Mouse (Mus musculus) erythroblast, embryonic 14.5 days (primary cell): ENCODE results near the gene Lmtk2. TPM values are rescaled to one million over a fixed set of nuclear protein-coding genes. Genes with fewer than 3 reads are reported as not detected.

Experiments used
- H3K27me3 ChIP-seq: 2 replicates; pipeline ENCODE4 v1.6.1; 2012; ENCODE audit warnings: inconsistent platforms; ENCODE audit not compliant: control insufficient read depth
- H3K36me3 ChIP-seq: 2 replicates; pipeline ENCODE4 v1.6.1; 2012; ENCODE audit warnings: mild to moderate bottlenecking, inconsistent platforms; ENCODE audit not compliant: control insufficient read depth
- H3K4me1 ChIP-seq: 2 replicates; pipeline ENCODE4 v1.6.1; 2012; ENCODE audit warnings: inconsistent platforms; ENCODE audit not compliant: control insufficient read depth
- H3K4me3 ChIP-seq: replicated peaks from 2 replicates; pipeline ENCODE3; 2012; ENCODE audit warnings: moderate library complexity, mild to moderate bottlenecking, inconsistent platforms
- H3K9me3 ChIP-seq: 2 replicates; pipeline ENCODE4 v1.6.1; 2012; ENCODE audit warnings: low read length, inconsistent platforms, mixed read lengths; ENCODE audit not compliant: control insufficient read depth
- GATA1 ChIP-seq: IDR thresholded peaks from 2 replicates; pipeline ENCODE4 v1.6.1; 2012; ENCODE audit warnings: low read length, inconsistent platforms, mixed read lengths
- TAL1 ChIP-seq: IDR thresholded peaks from 3 replicates; pipeline ENCODE4 v1.6.1; 2012; ENCODE audit warnings: low read length, inconsistent platforms, mixed read lengths
- polyA plus RNA-seq: library from polyadenylated mRNA; stranded (reverse); fragments of >175 nt; gene quantifications from 2 replicates; pipeline ENCODE4 v1.2.3, GENCODE M21; 2012

Lmtk2 gene
- polyA plus RNA-seq, 1 experiment, result 0.73 TPM

DNA sequence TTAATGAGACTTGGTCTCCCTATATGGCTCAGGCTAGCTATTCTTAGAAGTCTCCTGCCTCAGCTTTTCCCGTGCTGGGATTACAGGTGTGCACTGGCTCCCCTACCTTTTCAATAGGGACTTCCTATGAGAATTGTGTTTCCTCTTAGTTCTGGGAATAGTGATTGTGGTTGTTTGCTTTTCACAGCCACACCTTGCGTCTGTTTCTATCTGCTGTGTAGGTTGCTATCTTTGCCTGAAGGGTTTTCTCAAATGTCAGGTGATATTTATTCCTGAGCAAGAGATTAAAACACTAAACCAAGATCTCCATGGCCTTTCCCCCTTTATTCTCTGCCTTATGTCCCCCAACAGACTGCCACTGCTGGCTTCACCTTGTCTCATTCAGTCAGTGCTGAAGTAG lies 19.1 kb downstream of the Lmtk2 start:
- Histone ChIP-seq H3K4me3 (no peak overlapping the region), H3K36me3 (no peaks in the 10 kb centered on the region; the same call in 1 of the 2 replicates), H3K27me3 (no peaks in the 10 kb centered on the region), H3K4me1 (peaks cover 35% of the 10 kb centered on the region), H3K9me3 (no peaks in the 10 kb centered on the region)
- TF ChIP-seq GATA1 (no peak), TAL1 (no peak)

GRCm38 (mm10) chr5:144121489-144121888 lies 21.3 kb downstream of the Lmtk2 start:
- no peaks in the 10 kb centered on the region; the same call in 1 of the 2 replicates for H3K36me3 ChIP-seq
- H3K9me3 ChIP-seq, result no peaks in the 10 kb centered on the region
- no peak overlapping the region for H3K4me3 ChIP-seq
- no peaks in the 10 kb centered on the region for H3K27me3 ChIP-seq
- peaks cover 17% of the 10 kb centered on the region for H3K4me1 ChIP-seq
- TF ChIP-seq TAL1, result no peak
- TF ChIP-seq GATA1, result no peak

GRCm38 (mm10) chr5:144125979-144126755 lies 25.9 kb downstream of the Lmtk2 start:
- H3K4me3 ChIP-seq, result no peak overlapping the region
- TF ChIP-seq TAL1, result no peak
- TF ChIP-seq GATA1, result no peak
- no peaks in the 10 kb centered on the region for H3K27me3 ChIP-seq
- no peaks in the 10 kb centered on the region for H3K9me3 ChIP-seq
- no peaks in the 10 kb centered on the region; the same call in 1 of the 2 replicates for H3K4me1 ChIP-seq
- peaks cover 19% of the 10 kb centered on the region for H3K36me3 ChIP-seq

- TF ChIP-seq TAL1 (no peak), GATA1 (no peak)
- H3K4me1 ChIP-seq, result no peaks in the 10 kb centered on the region
- no peaks in the 10 kb centered on the region for H3K9me3 ChIP-seq
- H3K36me3 ChIP-seq, result peaks cover 54% of the 10 kb centered on the region
- no peak overlapping the region for H3K4me3 ChIP-seq
- H3K27me3 ChIP-seq, result no peaks in the 10 kb centered on the region
These were observed 43.3 kb downstream of the Lmtk2 start for GRCm38 (mm10) chr5:144143531-144143930.

- TF ChIP-seq TAL1 (no peak), GATA1 (no peak)
- H3K36me3 ChIP-seq, result peaks cover 75% of the 10 kb centered on the region
These were observed 46.7 kb downstream of the Lmtk2 start for GRCm38 (mm10) chr5:144146898-144147297.

GRCm38 (mm10) chr5:144149530-144149929 lies 49.3 kb downstream of the Lmtk2 start:
- Histone ChIP-seq H3K36me3 (peaks cover 82% of the 10 kb centered on the region), H3K4me1 (no peaks in the 10 kb centered on the region), H3K9me3 (no peaks in the 10 kb centered on the region), H3K27me3 (no peaks in the 10 kb centered on the region), H3K4me3 (no peak overlapping the region)
- TF ChIP-seq TAL1, result no peak
- TF ChIP-seq GATA1, result no peak

More at GRCm38 (mm10) chr5:144146898-144147297, 46.7 kb downstream of the Lmtk2 start:
- no peak overlapping the region for H3K4me3 ChIP-seq
- H3K27me3 ChIP-seq, result no peaks in the 10 kb centered on the region
- H3K4me1 ChIP-seq, result no peaks in the 10 kb centered on the region
- no peaks in the 10 kb centered on the region for H3K9me3 ChIP-seq

DNA sequence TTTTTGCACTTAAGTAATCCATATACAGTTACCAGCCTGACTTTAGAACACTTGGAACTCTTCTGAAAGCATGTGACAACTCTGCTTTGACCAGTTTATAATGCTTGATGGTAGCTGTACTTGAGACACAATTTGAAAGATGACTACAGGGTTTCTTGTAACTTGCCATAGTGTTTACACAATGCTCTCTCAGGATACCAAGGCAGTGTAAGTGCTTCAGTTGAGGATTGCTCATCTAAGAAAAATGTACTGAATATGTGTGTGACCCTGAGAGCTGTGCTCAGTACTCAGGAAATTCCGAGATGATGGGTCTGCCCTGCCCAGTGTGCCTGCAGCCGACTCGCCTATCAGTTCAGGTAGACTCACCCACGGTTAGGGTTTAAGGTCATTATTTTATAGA lies 51.0 kb downstream of the Lmtk2 start:
- H3K9me3 ChIP-seq, result no peaks in the 10 kb centered on the region
- no peaks in the 10 kb centered on the region for H3K4me1 ChIP-seq
- H3K36me3 ChIP-seq, result peaks cover 78% of the 10 kb centered on the region
- TF ChIP-seq TAL1 (no peak), GATA1 (no peak)
- no peaks in the 10 kb centered on the region for H3K27me3 ChIP-seq
- H3K4me3 ChIP-seq, result no peak overlapping the region

- no peak for TF ChIP-seq GATA1
- no peak for TF ChIP-seq TAL1
- Histone ChIP-seq H3K27me3 (no peaks in the 10 kb centered on the region), H3K9me3 (no peaks in the 10 kb centered on the region), H3K4me3 (no peak overlapping the region), H3K36me3 (peaks cover 80% of the 10 kb centered on the region), H3K4me1 (0 out of 2 replicates have a peak, but pooled peaks cover 3% of the 10 kb centered on the region)
These were observed 54.3 kb downstream of the Lmtk2 start for GRCm38 (mm10) chr5:144154528-144154927.

GRCm38 (mm10) chr5:144158604-144159003 lies 58.4 kb downstream of the Lmtk2 start:
- peaks cover 79% of the 10 kb centered on the region for H3K36me3 ChIP-seq
- H3K9me3 ChIP-seq, result no peaks in the 10 kb centered on the region
- H3K27me3 ChIP-seq, result no peaks in the 10 kb centered on the region
- TF ChIP-seq TAL1 (no peak), GATA1 (no peak)
- peaks cover 12% of the 10 kb centered on the region for H3K4me1 ChIP-seq
- H3K4me3 ChIP-seq, result no peak overlapping the region

DNA sequence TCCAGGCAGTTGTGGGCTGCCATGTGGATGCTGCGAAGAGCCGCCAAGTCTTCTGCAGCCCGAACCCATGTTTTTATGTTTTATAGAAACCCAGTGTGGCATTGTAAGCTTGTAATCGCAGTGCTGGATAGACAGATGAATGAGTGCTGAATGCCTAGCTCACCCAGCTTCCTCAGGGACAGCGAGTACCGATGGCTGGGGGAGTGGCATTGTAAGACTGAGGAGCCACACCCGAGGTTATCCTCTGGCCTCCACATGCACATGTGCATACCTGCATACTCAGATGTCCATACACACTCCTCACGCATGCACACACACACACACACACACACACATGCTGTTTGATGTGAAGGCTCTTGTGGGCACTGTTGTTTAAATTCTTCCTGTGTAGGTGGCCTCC lies 58.9 kb downstream of the Lmtk2 start:
- Histone ChIP-seq H3K4me1 (peaks cover 12% of the 10 kb centered on the region), H3K36me3 (peaks cover 79% of the 10 kb centered on the region)

More for the DNA sequence above, 58.9 kb downstream of the Lmtk2 start:
- H3K9me3 ChIP-seq, result no peaks in the 10 kb centered on the region
- TF ChIP-seq TAL1, result no peak
- TF ChIP-seq GATA1, result no peak
- no peaks in the 10 kb centered on the region for H3K27me3 ChIP-seq
- H3K4me3 ChIP-seq, result no peak overlapping the region
